Mouse (Mus musculus) stomach, embryonic 14.5 days (tissue): ENCODE measurements around the gene St6gal1. TPM values are rescaled to one million over a fixed set of nuclear protein-coding genes. Genes with fewer than 3 reads are reported as not detected.

Experiments
- ATAC-seq: fragments of 200-750 bp; cut with Nextera tagmentation; 2 replicates; pipeline ENCODE4 v1.8.0; 2017; ENCODE audit warnings: low read depth, moderate TSS enrichment; ENCODE audit not compliant: insufficient number of reproducible peaks, insufficient read depth, low FRiP score
- H3K27ac ChIP-seq: fragments of 300-500 bp; sonication (generic); 2 replicates; pipeline ENCODE4 v1.5.1; 2014; ENCODE audit warnings: mild to moderate bottlenecking, low read length, moderate library complexity, mixed read lengths
- H3K27me3 ChIP-seq: fragments of 300-500 bp; sonication (generic); 2 replicates; pipeline ENCODE4 v1.6.1; 2014; ENCODE audit warnings: low read length, control low read depth, mixed read lengths; ENCODE audit not compliant: control insufficient read depth, insufficient read depth
- H3K36me3 ChIP-seq: fragments of 300-500 bp; sonication (generic); 2 replicates; pipeline ENCODE4 v1.6.1; 2014; ENCODE audit warnings: mild to moderate bottlenecking, control low read depth, low read length, moderate library complexity, mixed read lengths; ENCODE audit not compliant: control insufficient read depth, insufficient read depth
- H3K4me1 ChIP-seq: fragments of 300-500 bp; sonication (generic); 2 replicates; pipeline ENCODE4 v1.6.1; 2014; ENCODE audit warnings: low read length, control low read depth, mixed read lengths; ENCODE audit not compliant: control insufficient read depth, insufficient read depth
- H3K4me2 ChIP-seq: fragments of 300-500 bp; sonication (generic); replicated peaks from 2 replicates; pipeline ENCODE4 v1.6.1; 2014; ENCODE audit warnings: low read depth, low read length, control low read depth
- H3K4me3 ChIP-seq: fragments of 300-500 bp; sonication (generic); 2 replicates; pipeline ENCODE4 v1.5.1; 2014; ENCODE audit warnings: low read depth, low read length, control low read depth
- H3K9ac ChIP-seq: fragments of 300-500 bp; sonication (generic); replicated peaks from 2 replicates; pipeline ENCODE4 v1.6.1; 2014; ENCODE audit warnings: low read depth, mild to moderate bottlenecking, control low read depth, low read length, moderate library complexity, mixed read lengths
- H3K9me3 ChIP-seq: fragments of 300-500 bp; sonication (generic); 2 replicates; pipeline ENCODE4 v1.6.1; 2016; ENCODE audit warnings: low read depth, low read length, control low read depth; ENCODE audit not compliant: control insufficient read depth
- WGBS: fragments of 180-500 bp; shearing (Covaris S2); extraction: QIAGEN DNeasy Blood & Tissue Kit; methylation state at CpG from one replicate; pipeline ENCODE4 v1.1.7; 2014; 5-methylcytosine and 5-hydroxymethylcytosine counted together
- polyA plus RNA-seq: library from polyadenylated mRNA; unstranded; fragments of >200 nt; fragmentation: Nextera tagmentation; extraction: Ambion mirVana; gene quantifications from 2 replicates; pipeline ENCODE4 v1.2.1, GENCODE M21; 2014

The St6gal1 gene
- polyA plus RNA-seq, 1 experiment from 2014 or later, result 25.7 TPM

- H3K27ac ChIP-seq, result no peak overlapping the region
- ATAC-seq, result no peak
- H3K4me3 ChIP-seq, result no peak overlapping the region
- no peak overlapping the region for H3K4me2 ChIP-seq
- H3K27me3 ChIP-seq, result no peaks in the 10 kb centered on the region
- WGBS, result 90% methylated on average over 10 of the region's 10 CpGs
- H3K4me1 ChIP-seq, result no peaks in the 10 kb centered on the region
- no peaks in the 10 kb centered on the region for H3K9me3 ChIP-seq
- no peak overlapping the region for H3K9ac ChIP-seq
- H3K36me3 ChIP-seq, result no peaks in the 10 kb centered on the region
These were observed 62.9 kb downstream of the St6gal1 start for GRCm38 (mm10) chr16:23287312-23288040.

GRCm38 (mm10) chr16:23288103-23288502 is 63.6 kb downstream of the St6gal1 start:
- no peak for ATAC-seq
- H3K36me3 ChIP-seq, result no peaks in the 10 kb centered on the region
- H3K4me2 ChIP-seq, result no peak overlapping the region
- no peak overlapping the region for H3K4me3 ChIP-seq
- H3K4me1 ChIP-seq, result no peaks in the 10 kb centered on the region
- H3K9me3 ChIP-seq, result no peaks in the 10 kb centered on the region
- H3K27ac ChIP-seq, result no peak overlapping the region
- no peak overlapping the region for H3K9ac ChIP-seq
- WGBS, result 90% methylated on average over 9 of the region's 9 CpGs
- no peaks in the 10 kb centered on the region for H3K27me3 ChIP-seq

GRCm38 (mm10) chr16:23289424-23289823 is 64.9 kb downstream of the St6gal1 start:
- Histone ChIP-seq H3K4me1 (no peaks in the 10 kb centered on the region), H3K27ac (no peak overlapping the region), H3K27me3 (no peaks in the 10 kb centered on the region), H3K36me3 (no peaks in the 10 kb centered on the region), H3K9ac (no peak overlapping the region), H3K4me3 (no peak overlapping the region), H3K4me2 (no peak overlapping the region), H3K9me3 (no peaks in the 10 kb centered on the region)
- WGBS, result 94% methylated on average over 6 of the region's 6 CpGs
- no peak for ATAC-seq

GRCm38 (mm10) chr16:23290171-23290570 is 65.6 kb downstream of the St6gal1 start:
- no peaks in the 10 kb centered on the region for H3K27me3 ChIP-seq
- H3K4me3 ChIP-seq, result no peak overlapping the region
- WGBS, result 90% methylated on average over 9 of the region's 9 CpGs
- no peaks in the 10 kb centered on the region for H3K4me1 ChIP-seq
- no peak overlapping the region for H3K9ac ChIP-seq
- no peaks in the 10 kb centered on the region for H3K9me3 ChIP-seq
- ATAC-seq, result no peak
- no peak overlapping the region for H3K27ac ChIP-seq
- H3K4me2 ChIP-seq, result no peak overlapping the region
- H3K36me3 ChIP-seq, result no peaks in the 10 kb centered on the region

- no peak overlapping the region for H3K9ac ChIP-seq
- H3K4me2 ChIP-seq, result no peak overlapping the region
- no peak overlapping the region for H3K4me3 ChIP-seq
- H3K27ac ChIP-seq, result no peak overlapping the region
- H3K9me3 ChIP-seq, result no peaks in the 10 kb centered on the region
- no peaks in the 10 kb centered on the region for H3K27me3 ChIP-seq
- H3K36me3 ChIP-seq, result no peaks in the 10 kb centered on the region
- WGBS, result 64% methylated on average over 5 of the region's 5 CpGs
- no peaks in the 10 kb centered on the region for H3K4me1 ChIP-seq
- ATAC-seq, result no peak
These were observed 67.0 kb downstream of the St6gal1 start for GRCm38 (mm10) chr16:23291521-23291920.

- Histone ChIP-seq H3K4me2 (no peak overlapping the region), H3K9ac (no peak overlapping the region), H3K27me3 (no peaks in the 10 kb centered on the region), H3K9me3 (no peaks in the 10 kb centered on the region), H3K4me3 (no peak overlapping the region), H3K4me1 (no peaks in the 10 kb centered on the region), H3K36me3 (no peaks in the 10 kb centered on the region), H3K27ac (no peak overlapping the region)
- ATAC-seq, result no peak
- WGBS, result 67% methylated on average over 3 of the region's 3 CpGs
These were observed 69.7 kb downstream of the St6gal1 start for GRCm38 (mm10) chr16:23294236-23294635.

GRCm38 (mm10) chr16:23294747-23295146 is 70.2 kb downstream of the St6gal1 start:
- Histone ChIP-seq H3K27me3 (no peaks in the 10 kb centered on the region), H3K9ac (no peak overlapping the region), H3K4me1 (no peaks in the 10 kb centered on the region), H3K36me3 (no peaks in the 10 kb centered on the region), H3K9me3 (no peaks in the 10 kb centered on the region), H3K4me3 (no peak overlapping the region), H3K27ac (no peak overlapping the region), H3K4me2 (no peak overlapping the region)
- 90% methylated on average over 6 of the region's 6 CpGs for WGBS
- no peak for ATAC-seq

GRCm38 (mm10) chr16:23295720-23296119 is 71.2 kb downstream of the St6gal1 start:
- no peaks in the 10 kb centered on the region for H3K27me3 ChIP-seq
- H3K9me3 ChIP-seq, result no peaks in the 10 kb centered on the region
- no peak overlapping the region for H3K4me3 ChIP-seq
- no peak for ATAC-seq
- WGBS, result 85% methylated on average over 5 of the region's 5 CpGs
- 0 out of 2 replicates have a peak, but pooled peaks cover 3% of the 10 kb centered on the region for H3K4me1 ChIP-seq
- no peaks in the 10 kb centered on the region for H3K36me3 ChIP-seq
- no peak overlapping the region for H3K27ac ChIP-seq
- no peak overlapping the region for H3K4me2 ChIP-seq
- H3K9ac ChIP-seq, result no peak overlapping the region

GRCm38 (mm10) chr16:23296721-23297120 is 72.2 kb downstream of the St6gal1 start:
- 94% methylated on average over 3 of the region's 3 CpGs for WGBS
- H3K36me3 ChIP-seq, result no peaks in the 10 kb centered on the region
- no peak overlapping the region for H3K9ac ChIP-seq
- H3K4me3 ChIP-seq, result no peak overlapping the region
- H3K9me3 ChIP-seq, result no peaks in the 10 kb centered on the region
- no peak overlapping the region for H3K4me2 ChIP-seq
- no peak for ATAC-seq
- H3K27ac ChIP-seq, result no peak overlapping the region
- H3K4me1 ChIP-seq, result 0 out of 2 replicates have a peak, but pooled peaks cover 6% of the 10 kb centered on the region
- H3K27me3 ChIP-seq, result no peaks in the 10 kb centered on the region
